8 mouse cellular contexts compared by ENCODE assay signal in genomic region chr4:89295441-89296220, GRCm38 (mm10). TPM values are rescaled to one million over a fixed set of nuclear protein-coding genes. Genes with fewer than 3 reads are reported as not detected.
DNase-seq lines count a peak whose midpoint lies in the region; ATAC-seq and TF ChIP-seq lines count a peak whose summit lies in the region.

No protein-coding gene starts in this region.

- peaks cover 1% of the 10 kb centered on the region; the same call in 1 of the 2 replicates for H3K36me3 ChIP-seq in testis, adult 2 months (ENCODE audit: control insufficient read depth, insufficient read depth, low read length)
- no peaks in the 10 kb centered on the region for H3K36me3 ChIP-seq in limb, embryonic 12.5 days
- no peaks in the 10 kb centered on the region for H3K36me3 ChIP-seq in neural tube, embryonic 14.5 days (ENCODE audit: control insufficient read depth, insufficient read depth, low read length)

- H3K9me3 ChIP-seq in limb, embryonic 12.5 days: no peaks in the 10 kb centered on the region
- no peaks in the 10 kb centered on the region for H3K9me3 ChIP-seq in neural tube, embryonic 14.5 days (ENCODE audit: control insufficient read depth, low read length)

- ATAC-seq in frontal cortex, adult (ENCODE audit: low TSS enrichment): 0 out of 2 replicates have a peak, but pooled peaks have one; percentile 5
- 0 out of 2 replicates have a peak, but pooled peaks have one; percentile 52 for ATAC-seq in limb, embryonic 12.5 days (ENCODE audit: insufficient number of reproducible peaks, insufficient read depth, low FRiP score, low TSS enrichment, low read depth)
- ATAC-seq in neural tube, embryonic 14.5 days (ENCODE audit: low read depth): 0 out of 2 replicates have a peak, but pooled peaks have one; percentile 13

- H3K9ac ChIP-seq in limb, embryonic 12.5 days (replicated peaks): peak overlapping the region; percentile 54; the same call in 1 of the 2 replicates
- H3K9ac ChIP-seq in neural tube, embryonic 14.5 days (replicated peaks; ENCODE audit: low read depth, low read length): no peak overlapping the region

- H3K4me3 ChIP-seq in testis, adult 2 months (ENCODE audit: control insufficient read depth, low read depth, low read length): peak overlapping the region; percentile 89
- peak overlapping the region; percentile 59 for H3K4me3 ChIP-seq in limb, embryonic 12.5 days (replicated peaks)
- peak overlapping the region; percentile 45 for H3K4me3 ChIP-seq in neural tube, embryonic 14.5 days (ENCODE audit: low read depth, low read length)

- TF ChIP-seq POLR2A in testis, adult 2 months (IDR thresholded peaks at IDR 0.05; ENCODE audit: control insufficient read depth, low read depth, low read length): no peak

- DNase-seq in frontal cortex, postnatal 10 days (ENCODE audit: low spot score in 2 of 2): no peak
- no peak for DNase-seq in testis, postnatal 10 days (ENCODE audit: low spot score)
- no peak for DNase-seq in adrenal gland, postnatal 36 days
- DNase-seq in adrenal gland, adult 8-10 months: no peak

- H3K27me3 ChIP-seq in testis, adult 2 months (ENCODE audit: control insufficient read depth, insufficient read depth, low read length): no peaks in the 10 kb centered on the region
- H3K27me3 ChIP-seq in limb, embryonic 12.5 days: peaks cover 87% of the 10 kb centered on the region
- H3K27me3 ChIP-seq in neural tube, embryonic 14.5 days (ENCODE audit: control insufficient read depth, insufficient read depth, low read length): peaks cover 85% of the 10 kb centered on the region

- peaks cover 3% of the 10 kb centered on the region for H3K4me1 ChIP-seq in testis, adult 2 months (ENCODE audit: control insufficient read depth, insufficient read depth, low read length)
- H3K4me1 ChIP-seq in limb, embryonic 12.5 days (replicated peaks): peaks cover 14% of the 10 kb centered on the region
- 0 out of 2 replicates have a peak, but pooled peaks cover 3% of the 10 kb centered on the region for H3K4me1 ChIP-seq in neural tube, embryonic 14.5 days (ENCODE audit: control insufficient read depth, insufficient read depth, low read length)

- WGBS in limb, embryonic 12.5 days: 2% methylated on average over 31 of the region's 31 CpGs
- 1% methylated on average over 31 of the region's 31 CpGs for WGBS in neural tube, embryonic 14.5 days

- peak overlapping the region; percentile 95 for H3K4me2 ChIP-seq in limb, embryonic 12.5 days
- H3K4me2 ChIP-seq in neural tube, embryonic 14.5 days (ENCODE audit: low read depth, low read length): peak overlapping the region; percentile 89

- TF ChIP-seq CTCF in testis, adult 2 months (IDR thresholded peaks at IDR 0.05; ENCODE audit: control insufficient read depth, insufficient read depth, insufficient replicate concordance, low read depth, low read length): no peak

- peak overlapping the region; percentile 18; the same call in 1 of the 2 replicates for H3K27ac ChIP-seq in testis, adult 2 months (ENCODE audit: control insufficient read depth, insufficient read depth, low read depth, low read length)
- H3K27ac ChIP-seq in limb, embryonic 12.5 days: no peak overlapping the region
- H3K27ac ChIP-seq in neural tube, embryonic 14.5 days (ENCODE audit: low read depth, low read length): no peak overlapping the region

RNA-seq across cellular contexts. Expression of gene Cdkn2a, which starts 1.2 kb away (rescaled TPM):
- polyA plus RNA-seq in testis, adult 2 months (2012; rRNA removed): 13.3 and 15.0 TPM in 2 replicates
- not detected in 2 replicates for polyA plus RNA-seq in limb, embryonic 12.5 days (2016; fragmentation: Nextera tagmentation; extraction: Ambion mirVana)
- polyA plus RNA-seq in neural tube, embryonic 14.5 days (2014; fragmentation: Nextera tagmentation; extraction: Ambion mirVana): not detected in 2 replicates
- total RNA-seq in adrenal gland, postnatal 36 days (2021): 1 to 10 TPM; 2.6 TPM
- total RNA-seq in adrenal gland, adult 8-10 months (2022): 10 to 100 TPM; 15.7 to 17.8 (median 17.1) TPM

RNA-seq across cellular contexts. Expression of gene Cdkn2b, which starts 15.2 kb away (rescaled TPM):
- 7.8 and 8.2 TPM in 2 replicates for polyA plus RNA-seq in testis, adult 2 months (2012; rRNA removed)
- polyA plus RNA-seq in limb, embryonic 12.5 days (2016; fragmentation: Nextera tagmentation; extraction: Ambion mirVana): 1.1 and 1.2 TPM in 2 replicates
- polyA plus RNA-seq in neural tube, embryonic 14.5 days (2014; fragmentation: Nextera tagmentation; extraction: Ambion mirVana): 0.29 and 0.63 TPM in 2 replicates
- 10 to 100 TPM in 1 of 2 experiments, 1 to 10 TPM in 1; 4.8 to 10.3 TPM for total RNA-seq in adrenal gland, postnatal 36 days (2021)
- total RNA-seq in adrenal gland, adult 8-10 months (2022): 10 to 100 TPM; 12.2 to 14.8 (median 13.5) TPM

Comparison
In these comparisons a context has a peak if more than half of its experiments do, and no peak if none do; other contexts are left out.
1. RNA of gene Cdkn2a, which starts 1.2 kb away (polyA plus RNA-seq): 13.3 to 15.0 TPM in testis, adult 2 months; not detected in limb, embryonic 12.5 days and not detected in neural tube, embryonic 14.5 days; every median in the first group is over 10 times any median in the second.
2. Peak in every context shown above with its lines, with median percentiles within 50 percentile points of each other: ATAC-seq and H3K4me3 ChIP-seq.